Mouse (Mus musculus): Measurements from ENCODE around the gene Csf2.

DNA sequence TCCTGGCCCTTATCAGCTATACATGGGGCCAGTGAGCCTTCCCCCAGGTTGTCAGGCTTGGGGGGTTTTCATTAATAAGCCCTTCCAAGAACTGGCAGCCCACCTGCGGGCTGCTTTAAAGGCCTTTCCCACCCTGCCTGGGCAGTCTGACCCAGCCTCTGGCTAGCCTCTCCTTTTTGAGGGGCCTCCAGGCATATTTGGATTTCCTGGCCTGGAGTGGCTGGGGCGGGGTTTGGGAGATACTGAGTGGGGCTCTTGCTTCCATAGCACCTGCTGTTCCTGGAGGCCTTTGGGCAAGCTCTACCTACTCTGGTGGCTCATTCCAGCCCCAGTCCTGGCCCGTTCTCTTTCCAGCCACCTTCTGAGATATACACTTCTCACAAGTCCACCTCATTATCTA is 281 bp upstream of the Csf2 start:
- no peak for TF ChIP-seq POLR2A (IDR thresholded peaks at IDR 0.05; ENCODE audit: borderline replicate concordance, extremely low read depth, insufficient read depth, insufficient read length, poor library complexity, severe bottlenecking)
- TF ChIP-seq CTCF (IDR thresholded peaks at IDR 0.05; ENCODE audit: borderline replicate concordance, extremely low read depth, insufficient read depth, insufficient read length) = no peak
